Mouse (Mus musculus) layer of hippocampus, adult 9-11 months (tissue): ENCODE results near the gene Cyp2s1.

Experiments used
- DNase-seq: peaks from one replicate; pipeline ENCODE4 v3.0.0; 2022

The Cyp2s1 gene

GRCm38 (mm10) chr7:25816241-25816919 is at the start of gene Cyp2s1:
Gene Cyp2s1, minus strand, starts transcription at chr7:25816913.
- DNase-seq, result no peak

GRCm38 (mm10) chr7:25864861-25865260 is 48.1 kb upstream of the Cyp2s1 start:
- DNase-seq, result no peak

DNA sequence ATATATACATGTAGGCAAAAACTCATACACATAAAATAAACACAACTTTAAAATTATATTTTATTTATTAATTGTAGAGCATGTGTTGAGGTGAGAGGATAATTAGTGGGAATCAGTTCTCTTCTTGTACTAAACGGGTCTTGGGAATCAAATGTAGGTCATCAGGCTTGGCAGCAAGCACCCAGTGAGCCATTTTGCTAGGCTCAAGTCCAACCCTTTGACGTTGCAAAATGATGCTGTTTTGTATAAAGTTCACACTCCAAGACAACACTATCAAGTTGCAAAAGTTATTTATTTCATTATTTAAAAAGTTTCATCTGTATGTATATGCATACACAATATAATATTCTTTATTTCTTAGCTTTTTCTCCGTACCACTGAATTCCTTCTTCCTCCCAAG is 47.0 kb upstream of the Cyp2s1 start:
- DNase-seq, result no peak

- DNase-seq, result no peak
These were observed 45.7 kb upstream of the Cyp2s1 start for GRCm38 (mm10) chr7:25862365-25862764.

DNA sequence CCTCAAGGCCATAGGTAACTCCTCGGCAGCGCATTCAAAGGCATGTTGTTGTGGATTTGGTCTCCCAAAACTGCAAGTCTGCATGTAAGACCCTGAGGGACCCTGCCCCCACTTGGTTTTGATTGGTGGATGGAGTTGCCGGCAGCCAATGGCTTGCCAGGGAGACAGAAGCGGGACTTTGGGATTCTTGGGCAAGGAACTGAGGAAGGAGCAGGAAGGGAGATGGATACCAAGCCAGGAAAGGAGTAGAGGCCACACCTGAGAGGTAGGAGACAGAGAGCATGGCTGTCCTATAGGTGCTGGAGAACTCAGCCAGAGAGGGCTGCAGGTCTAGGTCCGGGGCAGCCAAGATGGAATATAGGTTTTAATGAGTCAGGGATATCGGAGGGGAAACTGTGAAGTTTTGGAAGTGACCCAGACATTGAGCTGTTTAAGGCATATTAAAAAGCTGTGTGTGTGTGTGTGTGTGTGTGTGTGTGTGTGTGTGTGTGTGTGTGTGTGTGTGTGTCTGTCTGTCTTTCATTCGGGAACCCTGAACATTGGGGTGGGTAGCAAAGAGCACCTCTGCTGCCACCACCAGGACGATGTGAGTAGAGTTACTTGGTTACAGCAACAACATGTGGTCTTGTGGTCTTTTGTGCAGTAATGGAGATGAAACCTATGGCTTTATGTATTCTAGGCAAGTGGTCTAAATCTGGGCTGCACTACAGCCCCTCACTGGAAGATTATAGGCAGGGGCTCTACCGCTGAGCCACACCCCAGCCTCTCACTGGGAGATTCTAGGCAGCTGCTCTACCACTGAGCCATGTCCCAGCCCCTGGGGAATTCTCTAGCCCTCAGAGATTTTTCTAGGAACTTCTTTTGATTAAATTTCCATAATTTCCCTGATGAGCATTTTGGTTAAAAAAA is 43.5 kb upstream of the Cyp2s1 start:
- no peak for DNase-seq

DNA sequence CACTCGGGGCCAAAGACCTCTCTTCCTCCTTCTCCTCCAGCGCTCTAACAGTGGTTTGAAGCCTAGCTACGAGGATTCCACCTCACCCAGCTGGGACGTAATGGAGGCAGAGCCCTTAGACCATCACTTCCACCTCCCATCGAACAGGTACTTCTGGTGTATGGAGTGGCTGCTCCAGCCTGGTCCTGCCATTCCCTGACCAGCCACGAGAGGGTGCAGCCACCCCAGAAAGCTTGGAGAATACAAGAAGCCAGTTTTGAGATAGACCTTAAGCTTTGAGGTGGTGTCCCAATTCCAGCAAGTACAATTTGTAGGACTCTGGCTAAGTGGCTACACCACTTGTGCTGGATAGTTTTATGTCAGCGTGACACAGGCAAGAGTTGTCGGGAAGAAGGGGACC is 38.4 kb upstream of the Cyp2s1 start:
- DNase-seq, result peak; percentile 7

- no peak for DNase-seq
These were observed 31.7 kb upstream of the Cyp2s1 start for GRCm38 (mm10) chr7:25848444-25848812.

DNA sequence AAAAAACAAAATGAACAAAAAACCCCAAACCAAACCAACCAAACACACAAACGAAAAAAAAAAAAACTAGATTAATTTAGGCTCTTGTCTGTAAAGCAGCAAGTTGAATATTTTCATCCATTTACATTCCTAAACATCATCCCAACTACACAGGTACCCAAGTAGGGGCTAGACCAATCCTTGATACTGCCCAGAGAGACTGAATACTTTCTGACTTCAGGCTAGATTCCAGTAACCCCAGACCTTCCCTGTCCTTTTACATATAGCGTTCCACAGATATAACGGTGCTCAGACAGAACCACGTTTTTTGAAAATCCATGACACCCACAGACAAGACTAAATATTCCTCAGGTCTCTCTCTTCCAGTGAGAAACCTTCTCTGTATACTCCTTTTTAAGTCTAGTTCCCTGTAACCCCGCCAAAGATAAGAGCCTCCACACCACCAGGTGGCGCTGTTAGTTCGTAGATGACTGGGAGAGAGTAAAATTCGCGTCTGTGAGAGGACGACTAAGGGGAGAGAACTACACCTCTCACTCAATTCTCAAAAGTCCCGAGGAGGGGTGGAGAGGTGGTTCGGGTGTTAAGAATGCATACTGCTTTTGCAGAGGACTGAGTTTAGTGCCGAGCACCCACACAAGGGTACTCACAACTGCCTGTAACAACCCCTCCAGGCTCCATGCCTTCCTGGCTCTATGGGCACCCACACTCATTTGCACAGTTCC is 31.2 kb upstream of the Cyp2s1 start:
- DNase-seq, result peak; percentile 77

- DNase-seq, result no peak
These were observed 28.2 kb upstream of the Cyp2s1 start for GRCm38 (mm10) chr7:25844885-25845284.

GRCm38 (mm10) chr7:25844423-25844822 is 27.7 kb upstream of the Cyp2s1 start:
- no peak for DNase-seq

GRCm38 (mm10) chr7:25843492-25843891 is 26.8 kb upstream of the Cyp2s1 start:
- no peak for DNase-seq

GRCm38 (mm10) chr7:25840908-25841307 is 24.2 kb upstream of the Cyp2s1 start:
- no peak for DNase-seq

DNA sequence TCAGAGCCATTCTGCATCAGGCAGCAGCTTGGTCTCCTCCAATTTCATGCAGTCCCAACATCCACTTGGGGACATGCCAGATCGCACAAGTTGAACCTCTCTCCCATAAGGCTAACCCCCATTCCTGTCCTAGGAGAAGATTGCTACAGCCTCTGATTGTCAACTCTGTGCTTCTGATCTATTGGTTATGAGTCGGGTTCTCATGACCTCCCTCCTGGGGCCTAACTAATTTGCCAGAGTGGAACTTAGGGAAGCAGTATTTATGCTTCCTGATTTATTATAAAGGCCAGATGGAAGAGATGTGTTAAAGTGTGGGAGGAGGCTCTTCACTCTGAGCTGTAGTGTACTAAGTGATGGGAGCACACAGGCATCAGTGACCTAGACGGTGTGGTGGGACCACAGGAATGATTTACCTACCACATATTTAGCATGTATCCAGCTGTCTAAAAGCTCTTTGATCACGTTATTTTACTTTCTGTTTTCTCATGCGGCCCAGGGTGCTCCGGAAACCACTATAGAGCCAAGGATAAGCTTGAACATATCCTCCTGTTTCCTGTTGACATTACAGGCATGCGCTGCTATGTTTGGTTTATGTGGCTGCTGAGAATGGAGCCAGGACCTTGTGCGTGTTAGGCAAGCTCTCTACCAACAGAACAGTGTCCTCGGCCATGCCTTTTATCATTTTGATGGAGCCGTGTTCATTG is 18.6 kb upstream of the Cyp2s1 start:
- DNase-seq, result no peak

- DNase-seq, result no peak
These were observed 15.1 kb upstream of the Cyp2s1 start for GRCm38 (mm10) chr7:25831557-25832530.

DNA sequence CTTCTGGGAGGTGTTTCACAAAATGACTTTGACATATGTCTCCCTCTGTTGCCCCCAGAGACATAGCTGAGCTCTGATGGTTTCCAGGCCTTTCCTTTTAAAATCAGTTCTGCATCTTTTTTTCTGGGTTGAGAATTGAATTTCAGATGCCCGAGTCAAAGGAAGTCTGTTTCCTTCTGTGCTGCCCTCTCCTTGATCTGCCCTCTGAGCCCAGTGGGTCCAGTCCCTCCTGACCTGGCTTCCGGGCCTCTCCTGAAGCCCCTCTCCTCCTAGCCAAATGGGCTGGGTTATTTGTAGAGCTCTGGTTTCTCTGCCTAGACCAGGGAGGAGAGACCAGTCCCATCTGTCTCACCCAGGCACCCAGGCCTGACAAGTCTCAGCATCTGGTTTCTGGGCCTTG is 13.5 kb upstream of the Cyp2s1 start:
- DNase-seq, result no peak

- DNase-seq, result no peak
These were observed 10.5 kb upstream of the Cyp2s1 start for GRCm38 (mm10) chr7:25827199-25827598.

DNA sequence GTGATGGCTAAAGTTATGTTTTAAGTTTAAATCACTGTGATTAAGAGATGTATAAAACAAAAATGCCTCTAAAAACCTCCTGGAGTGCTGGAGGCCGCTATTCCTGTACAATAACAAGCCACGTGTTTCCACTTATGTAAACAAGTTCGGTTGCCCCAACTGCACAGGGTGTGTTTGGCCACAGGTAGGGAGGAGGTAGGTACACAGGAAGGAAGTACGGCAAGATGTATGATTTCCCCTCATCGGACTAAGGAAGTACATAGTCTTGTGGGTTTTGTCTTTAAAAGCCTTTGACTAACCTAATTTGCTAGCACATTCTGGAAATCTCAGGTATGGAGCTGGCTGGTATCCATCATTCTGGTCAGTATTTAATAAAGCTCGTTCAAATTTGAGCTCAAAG is 9.3 kb upstream of the Cyp2s1 start:
- DNase-seq, result no peak

GRCm38 (mm10) chr7:25825043-25825442 is 8.3 kb upstream of the Cyp2s1 start:
- no peak for DNase-seq

DNA sequence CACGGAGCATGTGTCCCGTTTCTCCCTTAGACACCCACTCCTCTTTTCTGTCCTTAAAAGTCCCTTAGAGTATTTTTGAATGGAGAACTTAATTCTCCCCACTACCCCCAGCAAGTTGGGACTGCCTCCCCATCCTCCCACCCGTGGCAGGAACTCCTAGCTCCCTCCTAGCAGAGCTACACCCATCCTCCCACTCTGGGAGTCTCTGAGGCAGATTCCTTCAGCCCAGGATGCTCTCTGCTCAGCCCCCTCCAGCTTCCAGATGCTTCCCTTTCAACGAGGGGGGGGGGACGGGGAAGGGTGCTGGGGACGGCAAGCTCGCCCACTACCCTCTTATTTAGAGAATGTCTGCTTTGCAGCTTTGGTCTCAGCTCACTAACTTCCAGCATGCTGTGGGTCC is 1.1 kb downstream of the Cyp2s1 start:
- DNase-seq, result no peak

GRCm38 (mm10) chr7:25814711-25815110 is 2.0 kb downstream of the Cyp2s1 start:
- no peak for DNase-seq

DNA sequence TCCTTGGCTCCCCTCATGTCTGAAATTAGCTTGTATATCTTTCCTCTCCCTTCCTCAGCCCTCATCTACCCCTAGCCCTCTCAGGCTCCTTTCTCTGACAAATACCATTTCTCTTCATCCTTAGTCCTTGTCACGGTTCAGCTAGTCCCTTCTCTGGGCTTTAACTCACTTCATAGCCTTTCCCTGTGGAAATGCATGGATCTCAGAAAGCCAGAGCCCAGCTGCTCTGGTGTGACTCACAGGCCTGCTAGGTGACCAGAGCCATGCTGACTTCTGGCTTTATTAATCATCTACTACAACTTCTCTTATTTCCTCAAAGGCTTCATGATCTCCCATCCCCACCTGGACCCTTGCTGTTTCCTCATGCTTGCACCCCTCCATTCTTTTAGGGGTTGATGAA is 4.5 kb downstream of the Cyp2s1 start:
- DNase-seq, result no peak

DNA sequence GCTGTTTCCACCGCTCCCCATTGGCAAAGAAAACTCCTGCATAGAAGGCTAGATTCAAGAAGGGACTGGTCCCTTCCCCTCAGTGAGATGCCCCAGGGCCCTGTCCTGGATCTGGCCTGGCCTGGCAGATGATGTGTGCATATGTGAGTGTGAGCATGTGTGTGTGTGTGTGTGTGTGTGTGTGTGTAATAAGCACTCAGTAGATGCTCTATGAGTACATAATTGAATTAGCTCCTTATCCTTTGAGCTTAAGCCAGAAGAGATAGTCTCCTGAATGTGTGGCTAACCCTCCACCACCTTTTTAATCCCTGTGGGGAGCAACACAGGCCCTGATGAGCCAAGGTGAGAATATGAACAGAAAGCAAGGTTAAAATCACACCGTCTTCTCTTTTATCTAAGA is 5.0 kb downstream of the Cyp2s1 start:
- DNase-seq, result no peak
